Mouse (Mus musculus) large intestine, adult 2 months (tissue): Measurements from ENCODE around the gene Srf. TPM values are rescaled to one million over a fixed set of nuclear protein-coding genes. Genes with fewer than 3 reads are reported as not detected.

Source experiments
- DNase-seq: peaks from one replicate; pipeline ENCODE4 v3.0.0-alpha.2; 2012; ENCODE audit warnings: low read depth, low spot score
- WGBS: fragments of 180-500 bp; shearing (Covaris S2); methylation state at CpG from one replicate; pipeline ENCODE4 v1.1.7; 2018; 5-methylcytosine and 5-hydroxymethylcytosine counted together
- polyA plus RNA-seq: library from polyadenylated mRNA; depleted of rRNA; stranded (reverse); fragments of >200 nt; gene quantifications from 2 replicates; pipeline ENCODE4 v1.2.3, GENCODE M21; 2012; rRNA removed

Gene Srf
- polyA plus RNA-seq, 1 experiment = 120 TPM

GRCm38 (mm10) chr17:46525065-46525464 is 30.9 kb downstream of the Srf start:
- DNase-seq = no peak
- 79% methylated on average over 10 of the region's 10 CpGs for WGBS

- 42% methylated on average over 24 of the region's 24 CpGs for WGBS
- DNase-seq = no peak
Measured at GRCm38 (mm10) chr17:46521963-46522668, 33.9 kb downstream of the Srf start.

DNA sequence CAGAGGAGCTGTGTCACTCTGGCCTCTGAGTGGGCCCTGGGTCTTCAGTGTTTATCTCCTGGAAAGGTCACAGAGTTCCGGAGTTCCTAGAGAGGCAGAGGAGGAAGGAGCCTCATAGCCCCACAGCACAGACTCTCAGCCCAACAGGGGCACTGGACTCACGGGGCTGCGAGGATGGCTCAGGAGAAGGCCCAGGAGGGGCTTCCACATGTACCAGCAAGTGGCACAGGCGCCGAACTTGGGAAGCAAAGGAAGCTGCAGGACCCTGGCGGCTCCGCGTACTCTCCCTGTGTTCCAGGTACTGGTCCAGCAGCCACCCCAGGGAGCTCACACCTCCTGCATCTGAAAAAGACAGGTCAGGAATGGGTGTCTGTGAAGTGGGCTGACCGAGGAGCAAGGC is 34.8 kb downstream of the Srf start:
- no peak for DNase-seq
- WGBS = 76% methylated on average over 9 of the region's 9 CpGs

DNA sequence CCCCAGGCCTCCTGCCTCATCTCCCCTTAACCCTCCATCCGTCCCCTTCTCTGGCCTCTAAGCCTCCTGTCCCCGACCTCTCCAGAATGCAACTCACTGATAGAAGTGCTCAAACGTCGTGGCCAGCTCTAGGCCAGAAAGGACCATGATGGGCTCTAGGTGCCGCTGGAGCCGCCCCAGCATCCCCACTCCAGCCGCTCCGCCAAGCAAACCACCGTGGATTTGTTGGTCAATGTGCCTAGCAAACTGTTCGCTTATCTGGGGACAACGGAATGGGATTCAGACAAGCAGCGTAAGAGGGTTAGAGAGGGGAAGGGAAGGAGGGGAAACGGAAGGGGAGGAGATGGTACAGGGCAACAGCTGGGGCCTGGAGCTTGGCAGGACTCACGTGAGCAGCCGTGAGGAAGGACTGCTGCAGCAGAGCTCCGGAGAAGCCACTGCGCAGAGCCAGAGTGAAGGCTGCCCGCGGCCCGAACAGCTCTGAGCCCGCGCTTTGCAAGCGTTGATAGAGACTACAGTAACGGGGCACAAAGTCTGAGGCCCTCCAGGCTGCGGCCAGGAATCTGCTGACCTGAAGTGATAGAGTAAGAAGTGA is 35.5 kb downstream of the Srf start:
- no peak for DNase-seq
- whole genome bisulfite sequencing = 42% methylated on average over 25 of the region's 25 CpGs

DNA sequence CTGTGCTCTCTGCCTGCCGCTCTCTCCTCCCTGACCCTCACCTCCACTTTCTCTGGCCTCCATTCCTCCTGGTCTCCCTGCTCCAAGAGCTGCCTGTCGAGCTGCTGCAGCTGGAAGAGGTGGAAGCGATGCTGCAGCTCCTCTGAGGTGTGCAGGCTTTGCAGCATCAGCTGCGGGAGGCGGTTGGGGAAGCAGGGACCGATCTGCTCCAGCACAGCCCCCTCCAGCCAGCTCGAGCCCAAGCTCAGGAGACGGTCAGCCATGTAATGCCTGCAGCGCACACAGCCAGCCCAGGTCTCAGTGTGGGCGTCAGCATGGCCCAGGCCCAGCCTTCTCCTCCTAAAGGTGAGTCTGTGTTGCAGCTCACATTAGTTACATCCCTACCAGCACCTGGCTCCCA is 36.0 kb downstream of the Srf start:
- 62% methylated on average over 10 of the region's 10 CpGs for WGBS
- no peak for DNase-seq

DNA sequence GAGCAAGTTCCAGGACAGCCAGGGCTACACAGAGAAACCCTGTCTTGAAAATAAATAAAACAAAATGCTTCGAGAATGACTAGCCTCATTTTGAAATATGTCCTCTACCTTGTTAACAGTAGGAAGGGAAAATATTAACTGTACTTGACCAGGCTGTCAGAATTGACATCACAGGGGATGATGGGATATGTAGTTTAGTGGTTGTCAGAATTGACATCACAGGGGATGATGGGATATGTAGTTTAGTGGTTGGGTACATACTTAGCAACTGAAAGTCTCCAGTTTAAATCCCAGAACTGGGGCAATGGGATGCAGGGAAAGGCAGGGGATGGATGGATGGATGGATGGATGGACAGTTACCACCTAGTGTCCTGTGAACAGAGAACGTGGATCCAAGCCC is 42.6 kb downstream of the Srf start:
- no peak for DNase-seq
- 52% methylated on average over 2 of the region's 2 CpGs for whole genome bisulfite sequencing

- 60% methylated on average over 11 of the region's 11 CpGs for WGBS
- DNase-seq = no peak
Measured at GRCm38 (mm10) chr17:46511059-46511710, 44.8 kb downstream of the Srf start.

GRCm38 (mm10) chr17:46505617-46506016 is 50.4 kb downstream of the Srf start:
- no peak for DNase-seq
- WGBS = 73% methylated on average over 3 of the region's 3 CpGs

- 79% methylated on average over 14 of the region's 14 CpGs for WGBS
- no peak for DNase-seq
Measured at GRCm38 (mm10) chr17:46503847-46504638, 51.9 kb downstream of the Srf start.

DNA sequence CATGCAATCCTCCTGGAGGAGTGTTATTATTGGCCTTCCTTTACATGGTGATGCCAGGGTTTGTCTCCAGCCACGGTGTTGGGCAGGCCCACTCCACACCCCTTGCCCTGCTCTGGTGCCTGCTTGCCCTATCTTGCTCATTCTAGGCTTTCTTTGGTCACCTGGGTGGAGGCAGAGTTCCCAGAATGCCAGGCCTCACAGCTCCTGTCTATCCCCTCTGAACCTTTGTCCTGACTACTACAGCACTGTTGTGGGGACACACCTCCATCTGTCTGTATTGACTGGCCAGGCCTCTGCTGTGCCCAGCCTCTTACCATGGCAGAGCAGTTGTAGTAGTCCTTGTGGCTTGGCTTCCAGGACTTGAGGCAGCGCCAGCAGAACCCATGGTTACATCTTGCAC is 53.2 kb downstream of the Srf start:
- 79% methylated on average over 2 of the region's 2 CpGs for WGBS
- no peak for DNase-seq

Other genes starting within 250 kb of the Srf start
- gene Abcc10, start 227.8 kb downstream of the Srf start, polyA plus RNA-seq = 13.5 and 25.8 TPM in 2 replicates
- 1.9 and 4.5 TPM in 2 replicates for gene Zfp318, start 172.4 kb downstream of the Srf start, polyA plus RNA-seq
- gene Crip3, start 127.2 kb downstream of the Srf start, polyA plus RNA-seq = 0.60 and 0.83 TPM in 2 replicates
- not detected in 2 replicates for gene Slc22a7, start 117.7 kb downstream of the Srf start, polyA plus RNA-seq
- gene Ttbk1, start 68.5 kb downstream of the Srf start, polyA plus RNA-seq = 0.11 and 0.15 TPM in 2 replicates
- 7.1 and 8.1 TPM in 2 replicates for gene Dnph1, start 59.5 kb downstream of the Srf start, polyA plus RNA-seq
- 4.1 and 6.1 TPM in 2 replicates for gene Cul9, start 9.8 kb downstream of the Srf start, polyA plus RNA-seq
- 6.6 and 7.1 TPM in 2 replicates for gene Ptk7, start 73.3 kb upstream of the Srf start, polyA plus RNA-seq
- gene Klc4, start 89.8 kb upstream of the Srf start, polyA plus RNA-seq = 80.8 and 113 TPM in 2 replicates
- gene Mrpl2, start 90.1 kb upstream of the Srf start, polyA plus RNA-seq = 73.1 and 99.3 TPM in 2 replicates
- gene Cul7, start 94.2 kb upstream of the Srf start, polyA plus RNA-seq = 7.7 and 8.5 TPM in 2 replicates
- 42.4 and 47.6 TPM in 2 replicates for gene Rrp36, start 118.2 kb upstream of the Srf start, polyA plus RNA-seq
- gene Mea1, start 122.6 kb upstream of the Srf start, polyA plus RNA-seq = 83.7 and 90.1 TPM in 2 replicates
- gene Klhdc3, start 124.7 kb upstream of the Srf start, polyA plus RNA-seq = 79.1 and 90.0 TPM in 2 replicates
- gene Ppp2r5d, start 148.9 kb upstream of the Srf start, polyA plus RNA-seq = 86.8 and 108 TPM in 2 replicates
- gene Pex6, start 155.3 kb upstream of the Srf start, polyA plus RNA-seq = 46.8 and 49.9 TPM in 2 replicates
- 0.94 and 1.5 TPM in 2 replicates for gene Gnmt, start 173.0 kb upstream of the Srf start, polyA plus RNA-seq
- gene Cnpy3, start 196.0 kb upstream of the Srf start, polyA plus RNA-seq = 34.9 and 38.8 TPM in 2 replicates
- gene Ptcra, start 207.5 kb upstream of the Srf start, polyA plus RNA-seq = not detected in 2 replicates
- 67.3 and 82.3 TPM in 2 replicates for gene 2310039H08Rik, start 216.5 kb upstream of the Srf start, polyA plus RNA-seq
- 27.2 and 28.5 TPM in 2 replicates for gene Rpl7l1, start 226.5 kb upstream of the Srf start, polyA plus RNA-seq